Mouse (Mus musculus) ES-E14 (cell line): ENCODE results near the gene Kcnc1.

ENCODE experiments used
- CHD2 ChIP-seq: IDR thresholded peaks from 2 replicates; pipeline ENCODE4 v1.6.1; 2014; ENCODE audit warnings: mild to moderate bottlenecking, low read depth, low read length, inconsistent platforms
- HCFC1 ChIP-seq: IDR thresholded peaks from 2 replicates; pipeline ENCODE4 v1.6.1; 2012; ENCODE audit warnings: low read length, inconsistent platforms, borderline replicate concordance; ENCODE audit not compliant: insufficient read depth
- ZNF384 ChIP-seq: IDR thresholded peaks from 2 replicates; pipeline ENCODE4 v1.6.1; 2012; ENCODE audit warnings: low read depth, low read length, inconsistent platforms

DNA sequence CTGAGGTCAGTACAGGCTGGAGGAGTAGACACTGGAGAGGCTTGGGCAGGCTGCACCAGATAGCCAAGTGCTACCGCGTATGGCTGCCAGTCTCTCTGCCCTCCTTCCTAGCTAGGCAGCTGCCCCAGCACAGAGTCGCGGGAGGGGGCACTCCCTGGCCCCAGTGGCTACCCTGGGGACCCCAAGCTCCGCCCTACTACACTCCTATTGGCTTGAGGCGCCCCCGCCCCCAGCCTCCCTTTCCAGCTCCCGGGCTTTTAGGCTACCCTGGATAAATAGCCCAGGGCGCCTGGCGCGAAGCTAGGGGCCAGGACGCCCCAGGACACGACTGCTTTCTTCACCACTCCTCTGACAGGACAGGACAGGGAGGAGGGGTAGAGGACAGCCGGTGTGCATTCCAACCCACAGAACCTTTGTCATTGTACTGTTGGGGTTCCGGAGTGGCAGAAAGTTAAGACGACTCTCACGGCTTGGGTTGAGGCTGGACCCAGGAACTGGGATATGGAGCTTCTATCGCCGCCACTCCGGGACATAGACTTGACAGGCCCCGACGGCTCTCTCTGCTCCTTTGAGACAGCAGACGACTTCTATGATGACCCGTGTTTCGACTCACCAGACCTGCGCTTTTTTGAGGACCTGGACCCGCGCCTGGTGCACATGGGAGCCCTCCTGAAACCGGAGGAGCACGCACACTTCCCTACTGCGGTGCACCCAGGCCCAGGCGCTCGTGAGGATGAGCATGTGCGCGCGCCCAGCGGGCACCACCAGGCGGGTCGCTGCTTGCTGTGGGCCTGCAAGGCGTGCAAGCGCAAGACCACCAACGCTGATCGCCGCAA lies 19.9 kb upstream of the Kcnc1 start, which contains the start of gene Myod1:
- TF ChIP-seq ZNF384 (no peak), CHD2 (no peak), HCFC1 (no peak)
